Comparison of ENCODE assay signal across 10 mouse cellular contexts in the genomic region with DNA sequence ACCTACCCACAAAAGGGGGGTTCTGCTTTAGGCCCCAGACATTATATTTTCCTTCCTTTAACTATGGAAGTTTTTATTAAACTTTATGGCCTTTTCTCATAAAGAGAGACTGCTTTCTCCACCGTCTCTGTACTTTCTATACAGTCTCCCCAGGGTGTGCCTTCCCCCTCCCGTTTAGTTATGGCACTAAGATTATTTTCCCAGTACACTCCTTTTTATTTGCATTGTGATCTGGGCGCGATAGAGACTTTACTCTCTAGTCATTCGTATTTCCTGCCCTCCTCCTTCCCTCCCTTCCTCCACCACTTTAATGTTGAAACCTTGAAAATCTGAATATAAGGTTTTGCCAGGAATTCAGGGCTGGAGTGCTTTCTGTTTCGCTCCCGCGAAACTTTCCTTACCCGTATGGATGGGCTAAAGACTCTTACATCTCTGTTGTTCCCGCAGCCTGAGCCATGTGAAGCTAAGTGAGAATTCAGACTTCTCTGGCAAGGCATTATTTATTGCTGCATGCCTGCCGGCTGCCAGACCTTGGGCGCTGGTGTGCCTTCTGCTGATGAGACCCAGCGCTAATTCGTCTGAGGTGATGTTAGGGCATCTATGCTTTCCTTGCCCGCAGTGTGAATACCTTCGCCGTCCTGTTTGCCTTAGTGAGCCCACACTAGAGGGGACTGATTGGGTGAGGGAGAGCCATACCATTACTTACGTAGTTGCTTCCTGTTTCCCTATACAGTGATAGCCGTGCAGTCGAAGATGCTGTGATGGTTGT.
DNase-seq lines count a peak whose midpoint lies in the region; ATAC-seq lines count a peak whose summit lies in the region.
"Had no signal": no experiment of that assay in that cellular context is flagged by ENCODE, and none has a peak within 500 bp of the region (broad histone marks: within the 10 kb centered on the region; RNA-seq: fewer than 3 reads in every experiment).

No protein-coding gene starts in this region.

- ATAC-seq in embryonic facial prominence, embryonic 12.5 days (ENCODE audit: insufficient number of reproducible peaks, insufficient read depth, low FRiP score, low TSS enrichment), result no peak
- no peak for ATAC-seq in neural tube, embryonic 12.5 days (ENCODE audit: low FRiP score, low read depth)
- ATAC-seq in midbrain, embryonic 16.5 days, result no peak
- ATAC-seq: midbrain, embryonic 15.5 days had no signal

- no peak for DNase-seq in embryonic facial prominence, embryonic 10.5 days (ENCODE audit: low spot score)
- peak; percentile 19 for DNase-seq in layer of hippocampus, adult 11-12 months (ENCODE audit: low spot score)
- DNase-seq in layer of hippocampus, adult 9-11 months, result no peak
- DNase-seq in adrenal gland, postnatal 36 days, result peak; percentile 57 to 64
- DNase-seq in midbrain, embryonic 10.5 days (ENCODE audit: low spot score), result no peak
- DNase-seq: gastrocnemius, postnatal 10 days had no signal

- 0 out of 2 replicates have a peak overlapping the region, but pooled peaks have one; percentile 30 for H3K27ac ChIP-seq in embryonic facial prominence, embryonic 12.5 days
- H3K27ac ChIP-seq in embryonic facial prominence, embryonic 10.5 days (replicated peaks), result no peak overlapping the region
- no peak overlapping the region for H3K27ac ChIP-seq in neural tube, embryonic 12.5 days
- no peak overlapping the region for H3K27ac ChIP-seq in midbrain, embryonic 10.5 days (replicated peaks)
- no peak overlapping the region for H3K27ac ChIP-seq in midbrain, embryonic 16.5 days (ENCODE audit: low read length)
- H3K27ac ChIP-seq: midbrain, embryonic 15.5 days had no signal

- H3K36me3 ChIP-seq in embryonic facial prominence, embryonic 12.5 days, result no peaks in the 10 kb centered on the region
- H3K36me3 ChIP-seq in embryonic facial prominence, embryonic 10.5 days (replicated peaks), result no peaks in the 10 kb centered on the region
- H3K36me3 ChIP-seq in neural tube, embryonic 12.5 days, result no peaks in the 10 kb centered on the region
- no peaks in the 10 kb centered on the region for H3K36me3 ChIP-seq in midbrain, embryonic 10.5 days
- no peaks in the 10 kb centered on the region for H3K36me3 ChIP-seq in midbrain, embryonic 16.5 days (ENCODE audit: control insufficient read depth, insufficient read depth, low read length)
- H3K36me3 ChIP-seq: midbrain, embryonic 15.5 days had no signal

- H3K9me3 ChIP-seq in embryonic facial prominence, embryonic 12.5 days, result no peaks in the 10 kb centered on the region
- H3K9me3 ChIP-seq in embryonic facial prominence, embryonic 10.5 days, result no peaks in the 10 kb centered on the region
- no peaks in the 10 kb centered on the region for H3K9me3 ChIP-seq in neural tube, embryonic 12.5 days
- no peaks in the 10 kb centered on the region for H3K9me3 ChIP-seq in midbrain, embryonic 10.5 days (replicated peaks)
- no peaks in the 10 kb centered on the region for H3K9me3 ChIP-seq in midbrain, embryonic 16.5 days (replicated peaks; ENCODE audit: control insufficient read depth, low read length, poor library complexity, severe bottlenecking)
- H3K9me3 ChIP-seq: midbrain, embryonic 15.5 days had no signal

- peaks cover 24% of the 10 kb centered on the region for H3K4me1 ChIP-seq in embryonic facial prominence, embryonic 12.5 days
- peaks cover 26% of the 10 kb centered on the region for H3K4me1 ChIP-seq in embryonic facial prominence, embryonic 10.5 days
- peaks cover 22% of the 10 kb centered on the region for H3K4me1 ChIP-seq in neural tube, embryonic 12.5 days
- H3K4me1 ChIP-seq in midbrain, embryonic 10.5 days, result peaks cover 36% of the 10 kb centered on the region
- H3K4me1 ChIP-seq in midbrain, embryonic 16.5 days (ENCODE audit: control insufficient read depth, insufficient read depth, low read length), result peaks cover 20% of the 10 kb centered on the region

- 77% methylated on average over 20 of the region's 20 CpGs for WGBS in embryonic facial prominence, embryonic 12.5 days
- WGBS in embryonic facial prominence, embryonic 10.5 days, result 88% methylated on average over 20 of the region's 20 CpGs
- 48% methylated on average over 20 of the region's 20 CpGs for WGBS in neural tube, embryonic 12.5 days
- 88% methylated on average over 20 of the region's 20 CpGs for WGBS in midbrain, embryonic 10.5 days
- 79% methylated on average over 20 of the region's 20 CpGs for WGBS in midbrain, embryonic 16.5 days

- H3K4me2 ChIP-seq in embryonic facial prominence, embryonic 12.5 days (replicated peaks), result no peak overlapping the region
- peak overlapping the region; percentile 36 for H3K4me2 ChIP-seq in neural tube, embryonic 12.5 days (replicated peaks)
- no peak overlapping the region for H3K4me2 ChIP-seq in midbrain, embryonic 16.5 days (ENCODE audit: low read length)
- H3K4me2 ChIP-seq: midbrain, embryonic 15.5 days had no signal

- H3K9ac ChIP-seq in embryonic facial prominence, embryonic 12.5 days, result no peak overlapping the region
- H3K9ac ChIP-seq in neural tube, embryonic 12.5 days, result no peak overlapping the region
- H3K9ac ChIP-seq in midbrain, embryonic 16.5 days (ENCODE audit: low read depth, low read length), result no peak overlapping the region
- H3K9ac ChIP-seq: midbrain, embryonic 15.5 days had no signal

- H3K27me3 ChIP-seq in embryonic facial prominence, embryonic 12.5 days, result no peaks in the 10 kb centered on the region
- no peaks in the 10 kb centered on the region for H3K27me3 ChIP-seq in embryonic facial prominence, embryonic 10.5 days (replicated peaks; ENCODE audit: low read depth, poor library complexity, severe bottlenecking)
- no peaks in the 10 kb centered on the region for H3K27me3 ChIP-seq in neural tube, embryonic 12.5 days (replicated peaks)
- no peaks in the 10 kb centered on the region for H3K27me3 ChIP-seq in midbrain, embryonic 10.5 days (ENCODE audit: low read depth, poor library complexity, severe bottlenecking)
- no peaks in the 10 kb centered on the region for H3K27me3 ChIP-seq in midbrain, embryonic 16.5 days (ENCODE audit: control insufficient read depth, insufficient read depth, low read depth, low read length)
- H3K27me3 ChIP-seq: midbrain, embryonic 15.5 days had no signal

- no peak overlapping the region for H3K4me3 ChIP-seq in embryonic facial prominence, embryonic 12.5 days
- H3K4me3 ChIP-seq in embryonic facial prominence, embryonic 10.5 days, result no peak overlapping the region
- H3K4me3 ChIP-seq in neural tube, embryonic 12.5 days, result no peak overlapping the region
- H3K4me3 ChIP-seq in midbrain, embryonic 10.5 days, result no peak overlapping the region
- H3K4me3 ChIP-seq in midbrain, embryonic 16.5 days (ENCODE audit: low read depth, low read length), result no peak overlapping the region
- H3K4me3 ChIP-seq: midbrain, embryonic 15.5 days had no signal

Comparison
In these comparisons a context has a peak if more than half of its experiments do, and no peak if none do; other contexts are left out.
1. DNase-seq: peak in layer of hippocampus, adult 11-12 months (single experiment) and adrenal gland, postnatal 36 days (2 of 2); none in embryonic facial prominence, embryonic 10.5 days (single experiment), layer of hippocampus, adult 9-11 months (single experiment) and midbrain, embryonic 10.5 days (single experiment).